In genomic region chr3:65549785-65550184, GRCm38 (mm10) we compare ENCODE assay signal across 27 mouse cellular contexts. TPM values are rescaled to one million over a fixed set of nuclear protein-coding genes. Genes with fewer than 3 reads are reported as not detected.
A peak's percentile ranks its signal among the peaks of the same experiment; 100 is the strongest.
DNase-seq lines count a peak whose midpoint lies in the region; ATAC-seq lines count a peak whose summit lies in the region.
"Had no signal": no experiment of that assay in that cellular context is flagged by ENCODE, and none has a peak within 500 bp of the region (broad histone marks: within the 10 kb centered on the region; RNA-seq: fewer than 3 reads in every experiment).

No protein-coding gene starts in this region.

- no peaks in the 10 kb centered on the region for H3K4me1 ChIP-seq in kidney, embryonic 14.5 days (ENCODE audit: control insufficient read depth, insufficient read depth, low read length)
- H3K4me1 ChIP-seq in liver, embryonic 16.5 days (ENCODE audit: control insufficient read depth, low read depth, low read length), result no peaks in the 10 kb centered on the region
- H3K4me1 ChIP-seq: embryonic facial prominence, embryonic 12.5 days; embryonic facial prominence, embryonic 15.5 days; heart, embryonic 12.5 days; heart, embryonic 15.5 days; hindbrain, embryonic 13.5 days had no signal

- H3K4me3 ChIP-seq in kidney, embryonic 14.5 days (ENCODE audit: low read length), result no peak overlapping the region
- no peak overlapping the region for H3K4me3 ChIP-seq in liver, embryonic 16.5 days (ENCODE audit: low read depth, low read length)
- H3K4me3 ChIP-seq: embryonic facial prominence, embryonic 12.5 days; embryonic facial prominence, embryonic 15.5 days; gastrocnemius, adult 2 months; heart, embryonic 12.5 days; heart, embryonic 15.5 days; hindbrain, embryonic 10.5 days; hindbrain, embryonic 13.5 days had no signal

- no peaks in the 10 kb centered on the region for H3K9me3 ChIP-seq in kidney, embryonic 14.5 days (ENCODE audit: control insufficient read depth, low read length)
- no peaks in the 10 kb centered on the region for H3K9me3 ChIP-seq in liver, embryonic 16.5 days (replicated peaks; ENCODE audit: control insufficient read depth, low read length)
- H3K9me3 ChIP-seq: embryonic facial prominence, embryonic 12.5 days; embryonic facial prominence, embryonic 15.5 days; heart, embryonic 12.5 days; heart, embryonic 15.5 days; hindbrain, embryonic 10.5 days; hindbrain, embryonic 13.5 days had no signal

- H3K4me2 ChIP-seq in kidney, embryonic 14.5 days (replicated peaks; ENCODE audit: low read depth, low read length), result no peak overlapping the region
- no peak overlapping the region for H3K4me2 ChIP-seq in liver, embryonic 16.5 days (ENCODE audit: low read depth, low read length)
- H3K4me2 ChIP-seq: embryonic facial prominence, embryonic 12.5 days; embryonic facial prominence, embryonic 15.5 days; heart, embryonic 12.5 days; heart, embryonic 15.5 days; hindbrain, embryonic 13.5 days had no signal

- no peak overlapping the region for H3K9ac ChIP-seq in kidney, embryonic 14.5 days (ENCODE audit: low read depth, low read length)
- no peak overlapping the region for H3K9ac ChIP-seq in liver, embryonic 16.5 days (ENCODE audit: low read depth, low read length)
- H3K9ac ChIP-seq: embryonic facial prominence, embryonic 12.5 days; embryonic facial prominence, embryonic 15.5 days; forebrain, postnatal 0 days; heart, embryonic 12.5 days; heart, embryonic 15.5 days; hindbrain, embryonic 13.5 days had no signal

- H3K27ac ChIP-seq in kidney, embryonic 14.5 days (ENCODE audit: low read depth, low read length), result no peak overlapping the region
- H3K27ac ChIP-seq in liver, embryonic 16.5 days (ENCODE audit: low read length), result no peak overlapping the region
- H3K27ac ChIP-seq: embryonic facial prominence, embryonic 12.5 days; embryonic facial prominence, embryonic 15.5 days; heart, embryonic 15.5 days; hindbrain, embryonic 10.5 days; hindbrain, embryonic 13.5 days had no signal

- DNase-seq in kidney, adult 9 months, result peak; percentile 60
- DNase-seq in liver, result no peak
- DNase-seq in thymus, postnatal 4 days, result no peak
- no peak for DNase-seq in cerebellum, postnatal 25 days
- DNase-seq: adrenal gland, adult 2 months; adrenal gland, postnatal 14 days; cerebellum, adult 11-12 months; cerebellum, adult 8-10 months; cerebellum, postnatal 10 days; forebrain, postnatal 0 days; gastrocnemius, adult 2 months; gastrocnemius, postnatal 14 days; heart, adult 18-20 months; heart, postnatal 10 days; heart, postnatal 36 days had no signal

- H3K27me3 ChIP-seq in kidney, embryonic 14.5 days (ENCODE audit: control insufficient read depth, insufficient read depth, low read length), result no peaks in the 10 kb centered on the region
- no peaks in the 10 kb centered on the region for H3K27me3 ChIP-seq in liver, embryonic 16.5 days (ENCODE audit: control insufficient read depth, insufficient read depth, low read depth, low read length)
- H3K27me3 ChIP-seq: embryonic facial prominence, embryonic 12.5 days; embryonic facial prominence, embryonic 15.5 days; heart, embryonic 12.5 days; heart, embryonic 15.5 days; hindbrain, embryonic 13.5 days had no signal

- no peak for ATAC-seq in kidney, embryonic 14.5 days (ENCODE audit: low FRiP score, low TSS enrichment)
- ATAC-seq in liver, embryonic 16.5 days (ENCODE audit: low read depth), result peak; percentile 35; the same call in 1 of the 2 replicates
- ATAC-seq in common myeloid progenitor, adult 5-6 weeks (replicated peaks; ENCODE audit: low read depth, poor library complexity, severe bottlenecking), result peak; percentile 62; the same call in 1 of the 2 replicates
- peak; percentile 80 for ATAC-seq in megakaryocyte, adult 5-6 weeks (ENCODE audit: poor library complexity, severe bottlenecking)
- ATAC-seq: CD4-positive, CD25-positive, alpha-beta regulatory T cell, adult 4 months; forebrain, embryonic 14.5 days; forebrain, postnatal 0 days had no signal

- 68% methylated on average over 6 of the region's 6 CpGs for WGBS in kidney, embryonic 14.5 days
- 44% methylated on average over 6 of the region's 6 CpGs for WGBS in liver, embryonic 16.5 days (ENCODE audit: insufficient replicate concordance)

- peaks cover 7% of the 10 kb centered on the region; the same call in 1 of the 2 replicates for H3K36me3 ChIP-seq in kidney, embryonic 14.5 days (ENCODE audit: control insufficient read depth, insufficient read depth, low read length)
- H3K36me3 ChIP-seq in liver, embryonic 16.5 days (ENCODE audit: control insufficient read depth, insufficient read depth), result no peaks in the 10 kb centered on the region; the same call in 1 of the 2 replicates

RNA-seq across cellular contexts. Expression of gene Tiparp, which starts 21.6 kb away (rescaled TPM):
- polyA plus RNA-seq in kidney, embryonic 14.5 days (2014; fragmentation: Nextera tagmentation; extraction: Ambion mirVana), result 23.1 and 29.9 TPM in 2 replicates
- polyA plus RNA-seq in liver, embryonic 16.5 days (2015; fragmentation: Nextera tagmentation; extraction: Ambion mirVana), result 6.5 TPM in 2 replicates
- 23.1 and 27.2 TPM in 2 replicates for total RNA-seq in common myeloid progenitor, adult 5-6 weeks (2017)
- 27.1 and 31.3 TPM in 2 replicates for total RNA-seq in megakaryocyte, adult 5-6 weeks (2015)
- 23.4 and 30.3 TPM in 2 replicates for total RNA-seq in megakaryocyte, adult 5-6 weeks (2017)
